Mouse (Mus musculus) heart, postnatal 25 days (tissue): ENCODE measurements around the gene Gm28230. TPM values are rescaled to one million over a fixed set of nuclear protein-coding genes. Genes with fewer than 3 reads are reported as not detected.

Experiments
- DNase-seq: peaks from one replicate; pipeline ENCODE4 v3.0.0; 2022; ENCODE audit warnings: low spot score
- intact Hi-C: fragments of 180-260 bp; cut with DNase I; formaldehyde crosslinking; loops from one replicate; pipeline ENCODE4 v1.15.1; 2025
- total RNA-seq, 2 experiments: library from RNA; stranded (reverse); gene quantifications; 2 replicates each; pipeline ENCODE4 v1.2.3; 2021

The Gm28230 gene
- total RNA-seq, result not detected

DNA sequence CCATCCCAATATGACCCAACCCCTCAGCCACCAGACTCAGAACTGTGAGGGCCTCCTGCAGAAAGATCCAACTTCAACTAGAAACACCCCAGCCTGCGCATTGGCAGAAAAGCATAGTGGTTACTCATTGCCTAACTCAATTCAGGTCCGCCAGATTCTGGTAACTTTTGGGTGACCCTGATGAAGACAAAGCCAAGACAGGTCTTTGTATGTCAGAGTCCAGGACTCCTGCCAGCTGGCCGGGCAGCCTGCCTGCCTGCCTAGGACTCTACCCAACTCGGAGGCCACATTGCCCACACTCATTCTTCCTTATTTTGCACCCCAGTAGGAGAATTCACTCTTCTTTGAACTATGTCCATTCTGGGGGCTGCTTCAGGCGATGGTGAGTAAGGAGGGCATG is at the start of gene Gm28230:
Gene Gm28230, plus strand, starts transcription at position 178 of the 400 bp plus-strand sequence.
- intact Hi-C loops, result no loop called here
- DNase-seq, result no peak

GRCm38 (mm10) chr2:74677106-74677505 is 49.4 kb upstream of the Gm28230 start:
- intact Hi-C loops, result no loop called here

DNA sequence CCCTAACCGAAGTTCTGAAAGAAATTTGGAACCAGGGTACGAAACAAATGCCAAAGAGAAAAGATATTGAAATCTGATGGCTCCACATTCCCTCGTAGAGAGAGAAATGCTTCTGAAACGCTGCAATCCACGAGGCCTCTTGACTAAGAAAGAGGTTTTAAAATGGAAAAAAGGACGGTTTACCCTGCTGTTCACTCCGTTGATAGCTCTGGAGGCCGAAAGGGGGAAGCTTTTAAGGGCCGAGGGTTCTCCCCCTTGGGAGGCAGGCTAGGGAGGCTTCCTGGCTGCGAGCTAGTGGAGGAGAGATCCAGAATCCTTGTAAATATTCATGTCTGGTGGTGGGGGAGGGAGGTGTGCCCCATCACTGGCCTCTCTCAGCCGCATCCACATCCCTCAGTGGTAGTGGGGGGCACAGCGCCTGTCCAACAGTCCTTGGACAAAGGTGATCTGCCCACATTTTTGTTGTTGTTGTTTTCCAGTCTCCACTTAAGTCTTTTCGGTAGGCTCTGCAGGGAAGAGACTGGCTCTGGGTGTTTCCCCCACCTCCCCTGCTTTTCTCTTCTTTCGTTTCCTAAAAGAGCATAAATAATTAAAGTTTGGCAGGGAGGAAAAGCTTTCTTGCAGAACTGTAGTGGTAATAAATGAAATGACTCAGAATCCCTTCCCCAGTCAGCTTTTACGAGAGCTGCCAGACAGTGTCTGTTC is 47.5 kb upstream of the Gm28230 start, which contains the start of gene Hoxd11:
Gene Hoxd11, plus strand, starts transcription at position 667 of the 705 bp plus-strand sequence.
- no peak for DNase-seq
- intact Hi-C loops, result no loop called here

More at GRCm38 (mm10) chr2:74677106-74677505, 49.4 kb upstream of the Gm28230 start:
- no peak for DNase-seq

DNA sequence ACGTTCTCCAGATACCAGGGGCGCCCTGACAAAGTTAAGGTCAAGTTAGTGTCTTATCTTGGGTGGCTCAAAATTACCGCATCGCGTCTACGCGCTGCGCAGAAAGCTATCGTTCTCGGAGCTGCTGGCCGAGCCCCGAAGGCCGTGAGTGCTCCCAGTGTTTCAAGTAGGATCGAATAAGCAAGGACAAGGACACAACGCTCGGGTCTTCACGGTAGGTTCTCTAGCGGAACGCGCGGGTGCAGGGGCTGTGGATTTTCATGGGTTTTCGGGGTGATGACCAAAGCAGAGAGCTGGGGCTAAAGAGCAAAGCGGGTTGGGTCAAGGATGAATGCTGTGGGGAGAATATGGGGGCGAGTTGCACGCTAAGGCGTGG is 46.9 kb upstream of the Gm28230 start:
- no peak for DNase-seq
- intact Hi-C loops, result no loop called here

DNA sequence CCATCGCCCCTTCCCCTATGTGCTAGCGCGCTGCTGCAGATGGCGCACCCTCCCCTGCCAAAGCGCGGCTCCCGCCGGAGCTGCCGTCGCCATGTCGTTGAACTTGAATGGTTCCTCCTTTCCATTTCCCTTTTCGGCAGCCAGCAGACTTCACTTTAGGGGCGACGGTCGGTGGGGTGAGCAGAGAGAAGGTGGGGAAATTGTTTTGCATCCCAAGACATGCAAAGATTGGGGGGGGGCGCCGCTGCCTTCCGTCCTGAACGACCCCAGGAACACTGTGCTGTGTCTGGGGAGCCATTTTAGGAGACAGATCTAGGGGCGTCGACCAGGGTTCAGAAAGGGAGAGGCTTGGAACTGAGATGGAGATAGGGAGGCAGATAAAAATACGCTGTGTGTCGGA is 46.5 kb upstream of the Gm28230 start:
- intact Hi-C loops, result no loop called here

GRCm38 (mm10) chr2:74680561-74681398 is 45.7 kb upstream of the Gm28230 start:
- intact Hi-C loops, result no loop called here

More for the DNA sequence above, 46.5 kb upstream of the Gm28230 start:
- no peak for DNase-seq

GRCm38 (mm10) chr2:74681594-74682531 is 44.7 kb upstream of the Gm28230 start:
- intact Hi-C loops, result no loop called here
- DNase-seq, result no peak

More at GRCm38 (mm10) chr2:74680561-74681398, 45.7 kb upstream of the Gm28230 start:
- no peak for DNase-seq

DNA sequence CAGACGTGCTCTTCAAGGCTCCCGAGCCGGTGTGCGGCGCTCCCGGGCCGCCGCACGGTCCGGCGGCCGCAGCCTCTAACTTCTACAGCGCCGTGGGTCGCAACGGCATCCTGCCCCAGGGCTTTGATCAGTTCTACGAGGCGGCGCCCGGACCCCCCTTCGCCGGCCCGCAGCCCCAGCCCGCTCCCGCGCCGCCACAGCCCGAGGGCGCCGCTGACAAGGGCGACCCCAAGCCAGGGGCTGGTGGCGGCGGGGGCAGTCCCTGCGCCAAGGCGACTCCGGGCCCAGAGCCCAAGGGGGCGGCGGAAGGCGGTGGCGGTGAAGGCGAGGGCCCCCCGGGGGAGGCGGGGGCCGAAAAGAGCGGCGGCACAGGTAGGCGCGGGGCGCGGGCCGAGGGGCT is 43.7 kb upstream of the Gm28230 start:
- DNase-seq, result no peak
- intact Hi-C loops, result no loop called here

- intact Hi-C loops, result no loop called here
- no peak for DNase-seq
These were observed 43.0 kb upstream of the Gm28230 start for GRCm38 (mm10) chr2:74683471-74683951.

DNA sequence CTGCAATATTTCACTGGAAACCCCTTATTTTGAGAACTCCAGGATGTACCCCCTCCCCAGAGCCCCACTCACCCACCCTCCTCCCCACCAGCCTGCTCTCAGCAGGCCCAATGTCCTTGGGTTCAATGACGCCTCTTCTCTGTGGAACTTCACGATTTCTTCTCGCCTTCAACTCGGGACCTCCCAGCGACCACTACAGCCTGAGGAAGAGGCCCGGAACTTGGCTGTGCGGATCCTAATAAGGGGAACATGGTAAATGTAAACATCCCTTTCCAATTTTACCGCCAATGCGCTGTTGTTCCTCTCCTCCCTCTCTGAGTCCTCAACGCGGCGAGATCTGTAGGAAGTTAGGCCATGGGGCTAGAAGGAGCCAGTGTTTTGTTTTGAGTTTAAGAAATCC is 42.4 kb upstream of the Gm28230 start:
- DNase-seq, result no peak
- intact Hi-C loops, result no loop called here

GRCm38 (mm10) chr2:74685059-74685603 is 41.4 kb upstream of the Gm28230 start:
- no peak for DNase-seq
- intact Hi-C loops, result no loop called here

- no peak for DNase-seq
- intact Hi-C loops, result no loop called here
These were observed 40.1 kb upstream of the Gm28230 start for GRCm38 (mm10) chr2:74686301-74686987.

DNA sequence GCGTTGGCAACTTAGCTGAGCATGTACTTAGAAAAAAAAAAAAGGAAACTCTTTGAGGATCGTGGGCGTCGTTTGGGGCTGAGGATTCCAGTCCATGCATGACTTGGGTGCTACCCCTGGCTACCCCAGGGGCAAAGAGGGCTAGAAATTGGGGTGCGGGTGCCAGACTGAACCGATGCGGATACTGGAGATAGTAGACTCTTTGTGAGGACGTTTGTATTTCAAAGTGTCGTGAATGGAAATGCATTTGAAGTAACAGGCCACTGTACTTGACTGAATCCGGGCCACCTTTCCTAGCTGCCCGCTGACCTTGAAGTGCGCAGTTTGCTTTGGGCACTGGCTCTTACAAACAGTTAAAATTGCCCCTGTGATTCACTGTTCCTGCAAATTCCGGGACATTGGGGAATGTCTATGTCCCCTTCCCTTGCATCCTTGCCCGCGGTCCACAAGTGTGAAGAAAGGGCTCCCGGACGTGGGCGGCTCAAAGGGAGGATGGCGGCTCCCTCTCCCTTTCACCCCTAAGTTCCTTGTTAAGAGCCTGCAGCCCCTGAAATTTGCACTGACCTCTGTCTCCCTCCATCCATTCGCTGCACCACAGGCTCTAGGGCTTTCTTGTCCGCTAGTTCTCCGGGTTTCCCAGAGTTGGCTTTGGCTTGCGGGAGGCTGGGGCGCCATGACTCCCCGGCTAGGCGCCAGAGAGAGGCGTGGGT is 39.4 kb upstream of the Gm28230 start:
- intact Hi-C loops, result no loop called here
- no peak for DNase-seq

DNA sequence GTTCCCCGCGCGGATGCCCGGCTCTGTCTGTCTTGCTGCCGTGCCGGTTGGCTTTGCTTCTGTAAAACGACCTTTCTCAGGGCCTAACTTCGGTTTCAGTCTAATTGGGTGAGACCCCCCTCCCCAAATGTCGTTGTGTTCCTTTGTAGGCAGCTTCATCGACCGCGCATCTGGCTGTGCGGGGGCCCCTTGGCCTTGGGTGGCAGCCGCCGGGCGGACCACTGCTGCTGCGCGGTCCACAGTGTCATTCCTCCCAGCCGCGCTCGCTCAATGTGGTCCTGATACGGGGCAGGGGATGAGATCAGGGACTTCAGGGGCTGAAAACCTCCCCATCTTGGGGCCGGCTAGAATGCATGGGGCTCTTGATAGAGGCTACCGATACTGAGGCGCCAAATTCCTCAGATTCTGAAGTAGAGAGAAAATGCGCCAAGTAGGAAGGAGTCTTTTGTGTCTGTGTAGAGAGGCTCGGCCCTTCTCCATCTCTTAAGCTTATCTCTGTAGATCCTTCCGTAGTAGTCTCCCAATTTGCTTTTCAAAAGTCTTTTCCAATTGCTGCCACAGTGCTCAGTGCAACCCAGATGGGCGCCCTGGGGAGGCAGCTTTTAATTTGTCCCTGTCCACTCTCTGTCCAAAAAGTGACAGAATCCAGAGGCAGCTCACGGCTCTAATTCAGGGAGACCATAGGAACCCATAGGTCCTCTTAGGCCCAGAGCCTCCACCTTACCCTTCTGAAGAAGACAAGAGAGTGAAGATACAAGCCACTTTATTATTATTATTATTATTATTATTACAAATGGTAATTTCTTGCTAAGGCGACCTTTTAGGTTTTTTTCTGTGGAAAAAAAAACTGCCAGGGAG is 38.6 kb upstream of the Gm28230 start:
- DNase-seq, result no peak
- intact Hi-C loops, result no loop called here

GRCm38 (mm10) chr2:74688795-74689573 is 37.5 kb upstream of the Gm28230 start:
- DNase-seq, result no peak
- intact Hi-C loops, result no loop called here

DNA sequence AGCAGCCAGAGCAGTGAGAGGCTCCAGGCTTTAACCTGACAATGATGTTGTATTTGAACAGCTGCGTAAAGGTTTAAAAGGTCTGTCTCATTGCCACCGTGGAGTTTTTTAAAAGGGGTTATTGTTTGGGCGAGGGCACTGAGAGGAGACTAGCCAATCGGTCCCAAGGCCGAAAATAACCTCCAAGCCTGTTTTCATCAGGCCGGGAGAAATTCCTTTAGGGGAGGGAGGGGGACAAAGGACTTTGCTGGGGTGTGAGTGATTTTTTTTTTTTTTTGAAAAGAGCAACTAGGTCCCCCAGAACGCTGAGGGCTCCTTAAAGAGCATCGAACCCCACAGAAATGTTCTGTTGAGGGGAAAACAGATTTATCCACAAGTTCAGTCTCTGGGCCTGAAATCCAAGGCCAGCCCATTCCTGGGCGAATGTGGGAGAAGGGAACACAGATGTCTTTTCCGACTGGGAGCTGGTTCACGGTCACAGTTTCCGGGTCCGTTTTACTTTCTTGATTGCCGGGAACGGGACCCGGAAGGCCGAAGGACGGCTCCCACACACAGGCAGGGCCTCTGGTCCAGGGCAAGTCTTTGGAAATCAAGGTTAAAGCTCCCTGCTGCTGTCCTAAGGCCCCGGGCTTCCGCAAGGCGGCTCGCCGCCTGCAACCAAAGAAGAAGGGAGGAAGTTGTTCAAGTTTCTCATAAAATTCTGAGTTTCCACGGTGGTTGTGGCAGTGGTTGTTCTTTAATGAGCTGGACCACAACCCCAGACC is 36.8 kb upstream of the Gm28230 start:
- intact Hi-C loops, result loop anchor here (5.0 kb wide), 1 partner anchor 37 kb away; no protein-coding TSS in a partner anchor
- DNase-seq, result no peak
